Mouse (Mus musculus): Measurements from ENCODE around the gene Mybl2.
"Not testable (repeated sequence)": the region's sequence is repeated elsewhere in the genome, so short reads cannot be mapped to it uniquely, and the experiment has no call there.

Gene Mybl2

DNA sequence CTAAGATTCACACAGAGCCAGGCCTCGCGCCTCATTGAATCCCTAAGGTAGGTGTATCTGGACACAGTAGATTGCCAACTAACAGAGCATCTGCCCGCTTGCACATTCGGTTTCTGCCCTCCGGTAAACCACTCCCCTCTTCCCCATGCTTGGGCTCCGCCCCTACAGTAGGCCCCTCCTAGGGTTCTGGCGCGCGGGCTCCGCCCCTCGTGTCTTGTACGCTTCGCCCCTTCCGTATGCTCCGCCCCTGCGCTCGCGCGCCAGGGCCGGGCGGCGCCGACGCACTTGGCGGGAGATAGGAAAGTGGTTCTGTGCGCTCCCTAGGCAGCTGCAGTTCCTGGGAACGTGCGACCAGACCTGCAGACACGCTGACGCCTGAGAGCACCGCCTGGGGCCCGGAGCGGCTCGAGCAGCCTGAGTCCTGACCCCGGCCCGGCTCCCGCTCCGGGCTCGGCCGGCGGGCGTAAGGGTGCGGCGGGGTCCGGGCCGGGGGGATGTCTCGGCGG is at the start of gene Mybl2:
Gene Mybl2, plus strand, starts transcription at position 353 of the 506 bp plus-strand sequence.
- DNase-seq = peak; percentile 96

DNA sequence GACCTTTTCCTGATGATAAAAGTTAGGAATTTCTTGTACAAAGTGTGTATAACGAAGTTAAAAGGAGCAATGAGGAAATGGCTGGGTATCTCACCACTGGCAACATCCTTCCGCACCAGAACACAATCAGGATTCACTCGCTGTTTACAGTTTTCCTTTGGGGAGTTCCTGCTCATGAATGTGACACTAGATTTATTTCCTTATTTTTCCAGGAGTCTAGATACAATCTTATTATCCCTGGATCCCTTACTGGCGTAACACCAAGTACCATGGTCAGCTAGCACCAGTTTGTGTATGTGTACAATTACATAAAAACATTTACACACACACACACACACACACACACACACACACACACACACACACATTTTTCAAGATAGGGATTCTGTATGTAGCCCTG is 47.2 kb upstream of the Mybl2 start:
- no peak for DNase-seq

DNA sequence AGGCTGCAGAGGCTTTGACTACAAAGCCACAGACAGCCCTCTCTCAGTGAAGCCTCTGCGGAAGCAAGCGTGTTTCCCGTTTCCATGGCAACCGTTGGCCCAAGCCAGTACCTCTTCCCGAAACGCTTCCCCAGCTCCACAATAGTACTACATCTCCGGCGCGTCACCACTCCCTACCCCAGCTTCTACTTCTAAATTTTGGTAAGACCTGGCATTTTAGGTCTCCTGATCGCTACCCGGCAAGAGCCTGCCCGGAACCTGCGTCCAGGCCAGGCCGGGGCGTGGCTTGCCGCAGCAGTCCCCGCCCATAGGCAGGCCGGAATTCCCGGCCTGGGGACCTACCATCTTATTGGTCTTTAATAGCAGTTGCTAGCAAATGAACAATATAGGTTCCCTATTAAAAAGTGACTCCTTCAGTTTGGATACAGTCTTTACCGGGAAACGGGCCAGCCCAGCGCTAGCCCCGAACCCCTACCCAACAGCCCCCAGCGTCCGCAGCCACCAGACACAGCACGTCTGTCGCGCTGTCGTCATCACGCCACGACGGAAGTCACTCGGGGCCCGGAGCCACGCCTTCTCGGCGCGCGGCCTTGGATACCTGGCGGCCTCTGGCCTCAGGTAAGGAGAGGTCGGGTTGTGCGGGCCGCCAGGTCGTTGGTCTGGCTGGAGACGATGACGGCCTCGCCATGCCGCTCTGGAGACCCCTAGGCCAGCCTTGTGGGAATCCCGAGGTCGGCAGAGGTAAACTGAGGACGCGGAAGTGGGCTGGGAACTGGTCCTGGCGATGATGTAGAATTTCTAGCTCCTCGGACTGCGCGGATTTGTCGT is 37.4 kb upstream of the Mybl2 start, which contains the start of gene Ift52:
Gene Ift52, plus strand, starts transcription at position 439 of the 828 bp plus-strand sequence.
- DNase-seq = peak; percentile 92

DNA sequence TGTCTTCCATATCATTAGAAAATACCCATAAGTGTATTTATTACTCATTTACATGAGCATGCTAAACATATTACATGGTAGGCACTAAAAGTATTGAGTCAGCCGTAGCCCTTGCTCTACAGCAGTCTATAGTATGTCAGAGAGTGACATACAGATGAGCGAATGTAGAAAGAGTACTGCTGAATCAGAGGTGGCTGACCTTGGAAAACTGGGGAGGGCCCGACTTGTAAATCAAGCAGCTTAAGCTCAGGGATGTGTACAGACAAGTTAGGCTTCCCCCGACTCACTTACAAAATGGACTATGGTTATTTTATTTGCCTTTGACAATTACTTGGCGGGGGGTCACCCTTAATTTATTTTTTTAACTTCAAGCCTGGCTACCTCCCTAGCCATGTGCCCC is 23.2 kb upstream of the Mybl2 start:
- no peak for DNase-seq

DNA sequence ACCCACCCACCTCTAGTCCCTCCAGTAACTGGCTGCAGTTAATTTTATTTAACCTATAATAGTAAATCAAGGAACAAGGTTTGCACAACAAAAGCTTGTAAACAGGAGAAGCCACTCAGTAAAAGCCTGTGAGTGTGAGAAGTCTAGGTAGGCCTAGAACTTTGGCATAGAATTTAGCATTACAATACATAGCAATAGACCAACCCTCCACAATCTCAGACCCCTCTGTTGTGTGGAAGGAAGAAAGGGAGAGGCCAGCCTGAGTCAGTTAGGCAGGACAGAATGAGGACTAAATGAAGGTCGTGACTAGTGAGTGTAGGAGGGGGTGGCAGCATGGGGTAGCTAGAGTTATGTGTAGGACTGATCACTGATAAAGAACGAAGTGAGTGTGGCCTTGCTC is 22.7 kb upstream of the Mybl2 start:
- no peak for DNase-seq

DNA sequence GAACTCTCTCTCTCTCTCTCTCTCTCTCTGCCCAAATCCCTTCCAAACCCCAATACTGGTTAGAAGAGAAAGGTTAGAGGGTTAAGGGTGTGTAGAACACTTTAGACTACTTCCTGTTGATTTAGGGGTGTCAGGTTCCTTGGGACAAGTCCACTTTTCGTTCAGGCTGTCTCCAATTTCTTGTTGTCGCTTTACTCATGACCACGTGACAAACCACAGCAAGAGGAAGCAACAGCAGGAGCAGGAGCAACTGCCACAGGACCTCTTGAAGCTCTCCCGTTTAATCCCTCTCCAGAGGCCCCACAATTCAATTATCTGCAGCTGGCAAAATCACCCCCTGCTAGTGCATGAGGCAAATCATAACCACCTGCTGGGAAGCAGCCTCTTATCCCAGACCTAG is 21.9 kb upstream of the Mybl2 start:
- no peak for DNase-seq

DNA sequence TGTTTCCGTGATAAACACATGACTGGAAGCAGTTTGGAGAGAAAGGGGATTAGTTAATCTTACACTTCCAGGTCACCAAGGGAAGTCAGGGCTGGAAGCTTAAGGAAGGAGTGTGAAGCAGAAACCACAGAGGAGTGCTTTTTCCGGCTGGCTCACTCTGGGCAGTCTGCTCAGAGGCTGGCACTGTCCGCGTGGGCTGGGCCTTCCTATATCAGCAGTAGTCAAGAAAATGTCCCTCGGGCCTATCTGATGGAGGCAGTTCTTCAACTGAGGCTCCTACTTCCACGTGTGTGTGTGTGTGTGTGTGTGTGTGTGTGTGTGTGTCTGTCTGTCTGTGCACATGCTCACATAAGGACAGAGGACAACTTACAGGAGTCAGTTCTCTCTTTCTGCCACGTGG is 14.5 kb upstream of the Mybl2 start:
- DNase-seq = no peak

DNA sequence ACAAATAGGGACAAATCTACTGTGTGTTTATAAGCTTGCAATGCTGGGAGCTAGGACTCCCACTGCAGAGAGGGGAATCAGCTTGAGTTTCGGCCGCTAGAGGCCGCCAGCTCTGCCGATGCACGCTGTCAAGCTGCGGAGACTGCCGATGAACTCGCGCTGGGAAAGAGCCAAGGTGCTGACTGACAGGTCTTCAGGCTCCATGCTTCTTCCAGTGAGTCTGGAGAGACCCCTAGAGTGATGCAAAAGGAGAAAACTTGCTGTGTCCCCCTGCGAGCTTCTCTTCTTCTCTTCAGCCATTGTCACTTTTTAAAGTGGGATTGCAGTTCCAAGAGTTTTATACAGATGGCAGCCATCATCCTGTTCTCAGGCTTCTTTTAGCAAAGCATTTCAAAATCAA is 6.4 kb upstream of the Mybl2 start:
- DNase-seq = peak; percentile 75

DNA sequence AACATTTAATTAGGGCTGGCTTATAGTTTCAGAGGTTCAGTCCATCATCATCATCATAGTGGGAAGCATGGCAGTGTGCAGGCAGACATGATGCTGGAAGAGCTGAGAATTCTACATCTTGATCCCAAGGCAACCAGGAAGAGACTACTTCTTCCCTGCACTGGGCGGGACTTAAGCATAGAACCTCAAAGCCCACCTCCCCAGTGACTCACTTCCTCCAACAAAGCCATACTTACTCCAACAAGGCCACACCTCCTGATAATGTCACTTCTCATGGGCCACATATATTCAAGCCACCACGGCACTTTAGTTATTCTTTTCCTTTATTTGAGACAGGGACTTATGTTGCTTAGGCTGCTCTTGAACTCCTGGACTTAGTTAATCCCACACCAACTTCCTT is 5.4 kb upstream of the Mybl2 start:
- DNase-seq = no peak

DNA sequence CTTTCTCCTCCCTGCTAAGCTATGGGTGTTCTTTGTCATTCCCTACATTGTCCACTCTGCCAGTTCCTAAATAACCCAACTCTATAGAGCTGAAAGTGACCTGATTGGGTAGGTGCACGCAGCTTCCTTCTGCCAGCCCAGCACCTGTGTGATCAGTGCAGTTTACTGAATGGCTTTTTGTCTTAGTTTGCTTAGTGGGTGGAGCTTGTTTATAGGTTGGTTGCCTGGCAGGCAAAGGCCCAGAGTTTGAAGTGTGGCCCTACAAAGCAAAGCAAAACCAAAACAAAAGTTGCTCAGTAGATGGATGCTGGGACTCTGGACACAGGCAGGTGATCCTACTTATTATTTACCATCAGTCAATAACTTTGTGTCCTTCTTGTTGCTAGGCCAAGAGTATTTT is 2.8 kb upstream of the Mybl2 start:
- no peak for DNase-seq

DNA sequence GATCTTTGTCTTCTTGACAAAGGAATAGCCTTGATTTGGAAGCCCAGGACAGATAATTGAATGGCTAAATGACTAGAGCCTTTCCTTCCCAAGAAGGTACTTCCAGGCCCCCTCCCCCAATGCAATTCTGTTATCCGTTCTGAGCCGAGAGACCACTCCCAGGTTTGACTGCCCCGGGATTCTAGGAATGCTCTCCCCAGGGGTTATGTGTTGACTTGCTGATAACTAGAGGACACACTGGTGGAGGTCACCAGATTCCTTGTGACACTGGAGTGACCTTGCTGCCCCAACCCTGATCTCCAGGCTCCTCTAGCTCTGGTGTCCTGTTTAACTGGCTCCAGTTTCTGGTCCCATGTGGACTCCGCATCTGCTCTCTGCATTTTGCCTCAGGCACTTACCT is 2.4 kb upstream of the Mybl2 start:
- DNase-seq = no peak

DNA sequence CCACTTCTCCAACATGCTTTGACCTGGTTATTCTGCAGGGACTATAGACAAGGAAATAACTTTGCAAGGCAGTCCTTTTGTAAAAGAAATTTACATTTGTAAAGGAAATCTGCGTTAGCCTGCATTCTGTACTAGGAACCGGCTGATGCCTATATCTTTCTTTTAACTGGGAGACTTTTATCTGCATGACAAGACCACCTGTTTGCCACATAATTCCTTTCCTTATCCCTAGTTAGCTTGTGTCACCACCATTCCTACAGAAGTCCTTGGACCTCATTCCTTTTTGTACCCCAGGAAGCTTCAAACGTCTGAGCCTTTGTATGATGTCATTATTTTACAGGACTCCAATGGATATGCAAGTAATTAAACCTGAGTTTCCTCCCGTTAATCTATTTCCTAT is 1.7 kb upstream of the Mybl2 start:
- no peak for DNase-seq

DNA sequence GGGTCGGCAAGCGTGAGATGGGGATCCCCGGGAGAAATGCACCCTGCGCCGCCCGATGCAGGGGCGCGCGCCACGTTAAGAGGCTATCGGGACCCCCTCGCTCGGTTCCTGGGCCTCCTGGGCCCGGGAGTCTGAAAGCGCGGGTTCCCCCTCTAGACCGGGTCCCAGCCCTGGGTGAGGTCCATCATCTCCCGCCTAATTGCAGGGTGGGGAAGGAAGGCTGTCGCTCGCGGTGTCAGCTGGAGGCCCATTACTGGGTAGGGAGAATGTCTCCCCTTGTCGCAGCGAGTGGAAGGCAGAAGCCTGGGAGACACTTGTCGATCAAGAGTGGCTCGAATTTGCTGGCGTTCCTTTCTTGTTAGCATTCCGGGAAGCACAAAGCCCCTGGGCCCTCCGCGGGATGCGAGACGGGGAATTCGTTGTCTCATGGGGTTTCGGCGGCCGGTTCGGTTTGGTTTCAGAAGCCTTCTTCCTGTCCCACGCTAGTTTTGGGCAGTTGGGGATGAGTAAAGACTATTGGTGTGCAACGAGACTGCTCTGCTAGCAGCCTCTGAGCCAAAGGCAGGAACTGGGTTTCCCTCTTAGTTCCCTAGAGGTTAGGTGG is 506 bp downstream of the Mybl2 start:
- peak; percentile 23 for DNase-seq

DNA sequence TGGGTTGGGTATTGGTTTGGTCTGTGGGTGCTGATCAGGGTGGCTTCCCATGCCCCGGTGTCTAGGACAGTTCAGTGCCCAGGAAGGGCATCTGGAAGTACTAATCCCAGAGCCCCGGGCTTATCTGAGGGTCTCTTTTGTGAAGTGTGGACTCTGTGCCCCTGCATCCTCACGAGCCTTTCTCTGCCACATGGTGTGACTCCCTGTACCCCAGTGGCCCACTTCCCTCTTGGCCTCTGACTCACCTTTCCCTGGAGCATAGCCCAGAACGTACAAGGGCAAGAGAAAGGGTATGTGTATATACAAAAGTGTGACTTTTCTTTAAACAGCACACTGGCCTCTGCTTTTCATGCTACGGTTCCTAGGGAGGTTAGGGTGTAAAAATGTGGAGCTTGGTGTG is 1.2 kb downstream of the Mybl2 start:
- no peak for DNase-seq

DNA sequence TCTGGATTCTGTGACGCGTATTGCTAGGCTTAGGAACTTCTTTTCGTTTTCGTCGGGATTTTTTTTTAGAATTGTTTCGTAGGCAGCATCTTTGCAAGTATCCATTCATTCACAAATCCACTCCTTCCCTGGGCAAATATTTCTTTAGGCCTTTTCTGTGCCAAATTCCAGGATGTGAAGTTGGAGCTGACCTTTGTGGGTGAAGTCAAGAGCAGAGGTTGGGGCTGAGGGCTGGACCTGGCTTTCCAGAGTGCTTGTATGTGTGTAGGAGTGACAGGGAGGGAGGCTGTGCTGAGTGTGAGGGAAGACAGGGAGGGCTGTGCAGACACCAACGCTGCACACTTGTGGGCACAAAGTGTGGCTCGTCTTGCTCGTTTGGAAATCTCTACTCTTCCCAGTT is 2.1 kb downstream of the Mybl2 start:
- DNase-seq = no peak

DNA sequence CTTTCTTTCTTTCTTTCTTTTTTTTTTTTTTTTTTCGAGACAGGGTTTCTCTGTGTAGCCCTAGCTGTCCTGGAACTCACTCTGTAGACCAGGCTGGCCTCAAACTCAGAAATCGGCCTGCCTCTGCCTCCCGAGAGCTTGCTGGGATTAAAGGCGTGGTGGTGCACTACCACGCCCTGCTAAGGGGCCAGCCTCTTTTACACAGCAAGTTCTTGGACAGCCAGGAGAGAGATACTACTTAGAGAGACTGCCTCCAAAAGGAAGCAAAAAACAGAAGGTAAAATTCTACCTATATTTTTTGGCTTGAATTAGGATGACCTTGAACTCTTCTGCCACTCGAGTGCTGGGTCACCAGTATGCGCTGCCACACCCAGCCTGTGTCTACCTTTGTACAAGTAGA is 4.5 kb downstream of the Mybl2 start:
- not testable (repeated sequence) for DNase-seq

DNA sequence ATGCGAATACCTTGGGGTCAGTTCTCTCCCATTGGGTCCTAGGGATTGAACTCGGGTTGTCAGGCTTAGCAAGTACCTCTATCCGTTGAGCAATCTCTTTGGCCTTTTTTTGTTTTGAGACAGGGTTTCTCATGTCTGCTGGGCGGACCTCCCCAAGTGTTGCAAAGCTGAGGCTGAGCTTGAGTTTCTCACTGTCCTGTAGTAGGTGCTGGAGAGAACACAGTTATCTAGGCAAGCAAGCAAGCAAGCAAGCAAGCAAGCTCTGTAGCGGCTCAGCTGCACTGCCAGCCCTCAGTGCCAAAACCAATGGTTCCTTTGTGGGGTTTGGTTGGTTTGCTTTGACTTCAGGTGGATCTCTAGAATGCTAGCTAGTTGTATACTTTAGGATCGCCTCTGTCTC is 6.1 kb downstream of the Mybl2 start:
- DNase-seq = no peak

DNA sequence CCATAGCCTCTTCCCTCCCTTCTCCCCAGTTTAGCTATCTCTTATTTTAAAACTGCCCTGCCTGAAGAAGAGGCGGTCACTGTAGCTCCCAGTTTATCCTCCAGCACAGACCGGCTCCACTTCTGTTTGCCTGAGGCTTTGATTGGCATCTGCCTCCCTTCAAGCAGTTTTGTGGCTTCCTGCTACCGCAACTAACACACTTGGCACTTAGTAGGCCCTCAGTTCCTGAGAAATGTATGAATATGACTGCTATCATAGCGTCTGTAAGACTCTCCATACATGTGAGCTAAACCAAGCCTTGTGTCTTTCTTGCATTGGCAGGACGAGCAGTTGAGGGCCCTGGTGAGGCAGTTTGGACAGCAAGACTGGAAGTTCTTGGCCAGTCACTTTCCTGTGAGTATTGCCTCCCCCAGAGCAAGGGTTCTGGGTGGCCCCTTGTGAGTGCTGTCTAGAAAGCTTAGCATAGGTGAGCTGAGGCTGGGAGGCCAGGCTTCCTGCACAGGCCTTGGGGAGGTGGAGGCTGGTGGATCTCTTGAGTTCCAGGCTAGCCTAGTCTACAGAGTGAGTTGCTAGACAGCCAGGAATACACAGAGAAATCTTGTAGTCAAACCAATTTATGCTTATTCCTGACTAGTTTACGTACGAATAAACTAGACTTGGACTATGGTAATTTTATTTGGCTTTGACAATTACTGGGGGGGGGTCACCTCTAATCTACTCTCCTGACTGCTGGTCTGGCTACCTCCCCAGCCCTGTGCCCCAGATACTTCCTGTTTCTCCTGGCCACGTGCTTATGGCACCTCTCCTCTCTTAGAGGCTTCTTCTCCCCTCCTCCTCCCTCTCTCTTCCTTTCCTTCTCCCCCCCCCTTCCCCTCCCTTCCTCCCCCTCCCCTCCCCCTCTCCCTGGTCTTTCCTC is 7.0 kb downstream of the Mybl2 start:
- DNase-seq = no peak

DNA sequence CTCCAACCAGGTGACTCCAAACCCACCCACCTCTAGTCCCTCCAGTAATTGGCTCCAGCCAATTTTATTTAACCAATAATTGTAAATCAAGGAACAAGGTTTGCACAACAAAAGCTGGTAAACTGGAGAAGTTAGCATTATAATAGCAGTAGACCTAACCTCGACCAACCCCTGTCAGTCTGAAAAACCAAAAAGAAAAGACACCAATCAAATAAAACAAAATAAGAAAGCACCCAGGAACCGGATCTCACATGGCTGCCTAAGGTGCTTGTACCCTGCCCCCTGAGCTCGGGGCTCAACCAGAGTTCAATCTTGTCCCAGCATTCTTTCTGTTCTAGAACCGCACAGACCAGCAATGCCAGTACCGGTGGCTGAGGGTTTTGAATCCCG is 7.6 kb downstream of the Mybl2 start:
- no peak for DNase-seq

DNA sequence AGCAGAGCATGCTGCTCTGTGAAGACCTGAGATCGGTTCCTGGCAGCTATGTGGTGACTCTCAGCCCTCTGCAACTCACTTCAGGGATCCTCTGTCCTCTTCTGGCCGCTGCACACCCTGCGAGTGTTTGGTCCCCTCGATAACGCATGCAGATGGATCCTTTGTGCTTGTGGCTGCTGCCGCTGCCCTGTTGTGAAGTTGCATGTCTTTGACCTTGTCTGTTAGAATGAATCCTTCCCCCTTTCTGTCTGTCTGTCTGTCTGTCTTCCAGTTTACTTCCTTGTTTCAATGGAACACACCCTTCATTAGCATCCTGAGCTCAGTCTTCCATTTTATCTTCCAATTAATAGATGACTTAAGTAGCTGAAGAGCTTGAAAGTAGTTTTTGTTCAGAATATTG is 11.8 kb downstream of the Mybl2 start:
- DNase-seq = no peak

DNA sequence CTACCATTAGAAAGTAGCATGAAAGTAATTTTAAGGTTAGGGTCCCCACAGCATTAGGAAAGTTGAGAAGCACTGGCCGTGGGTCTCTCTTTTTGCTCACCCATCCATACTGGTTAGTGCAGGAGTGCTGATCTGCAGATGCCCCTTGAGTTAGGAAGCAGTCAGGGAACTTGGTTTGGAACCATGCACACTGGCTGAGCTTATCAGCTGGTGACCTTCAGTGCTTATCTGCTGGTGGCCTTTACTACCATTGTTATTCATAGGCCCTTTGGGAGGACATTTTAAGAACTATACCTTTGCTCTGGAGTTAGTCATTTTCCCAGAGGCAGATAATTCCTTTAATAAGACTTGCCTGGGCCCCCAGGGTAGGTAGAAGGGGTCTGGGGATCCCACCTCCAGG is 12.7 kb downstream of the Mybl2 start:
- DNase-seq = no peak

DNA sequence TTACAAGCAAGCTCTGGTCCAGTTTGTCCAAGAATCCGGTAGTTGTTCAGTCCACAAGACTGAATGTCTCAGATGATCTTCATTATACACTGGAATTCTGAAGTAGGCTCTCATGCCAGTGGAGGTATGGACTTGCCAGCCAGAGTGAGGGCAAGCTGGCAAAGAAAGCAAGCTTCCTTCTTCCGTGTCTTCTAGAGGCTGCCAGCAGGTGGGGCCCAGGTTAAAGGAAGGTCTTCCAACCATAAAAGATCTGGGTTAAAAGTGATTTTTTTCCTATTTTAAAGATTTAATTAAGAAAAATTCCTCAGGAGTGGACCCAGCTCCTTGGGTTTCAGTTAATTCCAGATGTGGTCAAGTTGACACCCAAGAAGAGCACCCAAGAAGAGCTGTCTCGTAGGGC is 15.7 kb downstream of the Mybl2 start:
- no peak for DNase-seq

DNA sequence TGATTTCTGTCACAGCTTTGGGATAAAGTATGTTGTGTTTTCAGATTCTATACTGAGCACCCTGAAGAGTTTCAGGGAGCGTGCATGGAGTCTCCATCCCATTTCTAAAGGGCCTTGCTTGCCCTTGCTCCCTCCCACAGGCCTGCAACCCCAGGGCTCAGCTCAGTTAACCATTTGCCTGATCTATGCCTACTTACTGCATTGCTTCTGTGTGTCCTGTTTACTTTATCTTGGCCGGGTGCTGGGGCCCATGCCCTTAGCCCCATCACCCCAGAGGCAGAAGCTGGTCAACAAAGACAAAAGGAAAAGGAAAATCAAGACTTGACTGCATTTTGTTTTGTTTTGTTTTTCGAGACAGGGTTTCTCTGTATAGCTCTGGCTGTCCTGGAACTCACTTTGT is 17.1 kb downstream of the Mybl2 start:
- no peak for DNase-seq

All from thymus, postnatal 14 days (tissue).